Mouse (Mus musculus) ES-Bruce4 (cell line): Measurements from ENCODE around the gene Etv1.

ENCODE experiments used
- CTCF ChIP-seq: IDR thresholded peaks from one replicate; pipeline ENCODE4 v1.8.1; 2011; ENCODE audit warnings: low read depth, low read length
- EP300 ChIP-seq: IDR thresholded peaks from 2 replicates; pipeline ENCODE4 v1.6.1; 2011; ENCODE audit warnings: low read depth, low read length; ENCODE audit not compliant: insufficient read depth
- POLR2A ChIP-seq: IDR thresholded peaks from one replicate; pipeline ENCODE4 v1.8.1; 2011; ENCODE audit warnings: low read length; ENCODE audit not compliant: insufficient read depth

DNA sequence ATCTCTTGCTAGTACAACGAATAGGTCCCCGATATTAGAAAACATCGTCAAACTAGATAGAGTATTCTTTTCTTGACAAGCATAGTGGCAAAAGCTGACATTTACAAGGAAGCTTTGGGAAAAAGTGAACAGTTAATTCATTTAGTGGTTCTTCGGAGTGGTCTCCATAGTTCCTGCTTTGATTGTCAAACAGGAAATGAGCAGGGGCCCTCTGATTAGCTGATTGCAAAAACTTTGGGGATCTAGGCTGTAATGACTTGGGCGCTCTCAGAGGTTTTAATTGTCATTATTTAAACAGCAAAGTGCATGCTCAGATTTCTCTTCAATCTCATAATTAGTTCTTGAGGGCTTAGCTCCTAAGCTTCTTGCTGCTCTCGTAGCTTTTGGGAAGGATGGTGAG, 75.6 kb downstream of the Etv1 start:
- no peak for TF ChIP-seq POLR2A
- no peak for TF ChIP-seq CTCF
- no peak for TF ChIP-seq EP300
